In the genomic region with DNA sequence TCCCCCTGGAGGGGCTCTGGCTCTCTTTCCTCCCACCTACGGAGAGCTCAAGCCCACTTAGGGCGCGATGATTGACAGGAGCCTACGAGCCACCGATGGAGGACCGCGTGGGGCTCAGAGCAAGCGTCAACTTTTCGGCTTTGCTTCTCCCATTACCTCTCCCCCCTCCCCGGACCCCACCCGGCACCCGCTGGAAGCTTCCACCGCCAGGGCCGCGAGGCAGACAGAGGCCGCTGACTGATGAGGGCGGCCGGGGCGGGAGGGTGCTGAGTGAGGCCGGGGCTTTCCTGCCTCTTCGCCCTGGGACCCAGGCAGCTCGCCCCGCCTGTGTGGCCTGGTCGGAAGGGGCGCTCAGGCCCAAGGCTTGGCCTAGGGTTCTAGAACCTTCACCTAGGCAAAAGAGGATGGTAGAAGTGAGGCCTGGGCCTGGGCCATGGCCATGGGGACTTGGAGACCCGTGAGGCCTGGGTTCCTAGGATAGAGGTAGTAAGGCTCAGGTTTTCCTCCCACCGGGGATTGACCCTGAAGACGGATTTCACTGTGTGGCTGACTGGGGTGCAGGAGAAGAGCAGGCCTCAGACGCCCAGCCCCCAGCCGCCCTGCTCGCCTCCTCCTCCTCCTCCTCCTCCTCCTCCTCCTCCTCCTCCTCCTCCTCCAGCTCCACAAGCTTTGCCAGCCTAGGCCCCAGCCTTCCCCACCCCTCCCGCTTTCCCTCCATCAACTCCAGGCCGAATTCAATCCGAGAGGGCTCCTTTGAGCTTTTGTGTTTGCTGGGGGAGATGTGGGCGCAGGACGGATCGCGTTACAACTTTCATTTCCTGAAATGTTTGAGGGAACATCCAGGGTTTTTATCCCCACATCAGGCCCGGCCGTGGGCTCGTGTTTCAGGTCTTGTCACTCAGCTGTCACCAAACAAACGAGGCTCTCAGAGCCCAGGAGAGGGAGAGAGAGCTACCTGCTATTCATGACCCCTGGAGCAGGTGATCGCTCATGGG, we compare ENCODE assay signal across 9 mouse cellular contexts. TPM values are rescaled to one million over a fixed set of nuclear protein-coding genes. Genes with fewer than 3 reads are reported as not detected.
DNase-seq lines count a peak whose midpoint lies in the region; ATAC-seq lines count a peak whose summit lies in the region.
"Had no signal": no experiment of that assay in that cellular context is flagged by ENCODE, and none has a peak within 500 bp of the region (broad histone marks: within the 10 kb centered on the region; RNA-seq: fewer than 3 reads in every experiment).

No protein-coding gene starts in this region.

- H3K4me3 ChIP-seq in heart, embryonic 10.5 days: peak overlapping the region; percentile 56
- peak overlapping the region; percentile 5 for H3K4me3 ChIP-seq in midbrain, embryonic 12.5 days
- no peak overlapping the region for H3K4me3 ChIP-seq in midbrain, embryonic 16.5 days (ENCODE audit: low read depth, low read length)
- no peak overlapping the region; the same call in 1 of the 2 replicates for H3K4me3 ChIP-seq in hindbrain, embryonic 11.5 days (ENCODE audit: low read depth, low read length)

- no peaks in the 10 kb centered on the region for H3K36me3 ChIP-seq in heart, embryonic 10.5 days
- H3K36me3 ChIP-seq in midbrain, embryonic 12.5 days: no peaks in the 10 kb centered on the region
- no peaks in the 10 kb centered on the region for H3K36me3 ChIP-seq in midbrain, embryonic 16.5 days (ENCODE audit: control insufficient read depth, insufficient read depth, low read length)
- H3K36me3 ChIP-seq in hindbrain, embryonic 11.5 days (ENCODE audit: control insufficient read depth, insufficient read depth, low read length): no peaks in the 10 kb centered on the region

- no peak overlapping the region for H3K9ac ChIP-seq in midbrain, embryonic 12.5 days (replicated peaks)
- no peak overlapping the region for H3K9ac ChIP-seq in midbrain, embryonic 16.5 days (ENCODE audit: low read depth, low read length)
- no peak overlapping the region for H3K9ac ChIP-seq in hindbrain, embryonic 11.5 days (ENCODE audit: low read depth, low read length)

- H3K27me3 ChIP-seq in heart, embryonic 10.5 days (ENCODE audit: insufficient read depth, poor library complexity, severe bottlenecking): peaks cover 80% of the 10 kb centered on the region
- H3K27me3 ChIP-seq in midbrain, embryonic 12.5 days: peaks cover 75% of the 10 kb centered on the region
- peaks cover 63% of the 10 kb centered on the region for H3K27me3 ChIP-seq in midbrain, embryonic 16.5 days (ENCODE audit: control insufficient read depth, insufficient read depth, low read depth, low read length)
- peaks cover 61% of the 10 kb centered on the region for H3K27me3 ChIP-seq in hindbrain, embryonic 11.5 days (ENCODE audit: control insufficient read depth, insufficient read depth, low read length)

- WGBS in heart, embryonic 10.5 days: 4% methylated on average over 41 of the region's 43 CpGs
- WGBS in midbrain, embryonic 12.5 days: under 1% methylated on average over 38 of the region's 43 CpGs
- 2% methylated on average over 40 of the region's 43 CpGs for WGBS in midbrain, embryonic 16.5 days
- under 1% methylated on average over 40 of the region's 43 CpGs for WGBS in hindbrain, embryonic 11.5 days

- ATAC-seq in midbrain, embryonic 12.5 days (ENCODE audit: low FRiP score, low read depth): no peak
- no peak for ATAC-seq in midbrain, embryonic 16.5 days
- ATAC-seq in hindbrain, embryonic 11.5 days (ENCODE audit: low FRiP score): peak; percentile 49; the same call in 1 of the 2 replicates

- intact Hi-C loops in heart, postnatal 14 days (cut with DNase I): loop anchor here (5.0 kb wide), 1 partner anchor 417 kb away; no protein-coding TSS in a partner anchor

- H3K4me1 ChIP-seq in heart, embryonic 10.5 days: peaks cover 27% of the 10 kb centered on the region
- H3K4me1 ChIP-seq in midbrain, embryonic 12.5 days: peaks cover 5% of the 10 kb centered on the region; the same call in 1 of the 2 replicates
- no peaks in the 10 kb centered on the region for H3K4me1 ChIP-seq in midbrain, embryonic 16.5 days (ENCODE audit: control insufficient read depth, insufficient read depth, low read length)
- H3K4me1 ChIP-seq in hindbrain, embryonic 11.5 days (replicated peaks; ENCODE audit: control insufficient read depth, insufficient read depth, low read length): 0 out of 2 replicates have a peak, but pooled peaks cover 2% of the 10 kb centered on the region

- peak overlapping the region; percentile 69; the same call in 1 of the 2 replicates for H3K27ac ChIP-seq in heart, embryonic 10.5 days
- no peak overlapping the region for H3K27ac ChIP-seq in midbrain, embryonic 12.5 days (replicated peaks)
- no peak overlapping the region for H3K27ac ChIP-seq in midbrain, embryonic 16.5 days (ENCODE audit: low read length)
- H3K27ac ChIP-seq in hindbrain, embryonic 11.5 days (ENCODE audit: low read depth, low read length): peak overlapping the region; percentile 60; the same call in 1 of the 2 replicates

- DNase-seq in heart, embryonic 10.5 days (ENCODE audit: low spot score): no peak
- no peak for DNase-seq in heart, postnatal 14 days
- peak; percentile 64 for DNase-seq in hindbrain, embryonic 11.5 days (ENCODE audit: low spot score)
- DNase-seq in retina, postnatal 1 day: peak; percentile 57
- DNase-seq in thymus, postnatal 10 days (ENCODE audit: low spot score in 2 of 2): no peak
- DNase-seq in right cerebral cortex, postnatal 25 days: no peak
- DNase-seq: lung, adult 2 months had no signal

- H3K4me2 ChIP-seq in midbrain, embryonic 12.5 days (replicated peaks): 0 out of 2 replicates have a peak overlapping the region, but pooled peaks have one; percentile 16
- H3K4me2 ChIP-seq in midbrain, embryonic 16.5 days (ENCODE audit: low read length): no peak overlapping the region
- H3K4me2 ChIP-seq in hindbrain, embryonic 11.5 days (replicated peaks; ENCODE audit: low read depth, low read length): peak overlapping the region; percentile 31

- H3K9me3 ChIP-seq in heart, embryonic 10.5 days: no peaks in the 10 kb centered on the region
- no peaks in the 10 kb centered on the region for H3K9me3 ChIP-seq in midbrain, embryonic 12.5 days
- no peaks in the 10 kb centered on the region for H3K9me3 ChIP-seq in midbrain, embryonic 16.5 days (replicated peaks; ENCODE audit: control insufficient read depth, low read length, poor library complexity, severe bottlenecking)
- H3K9me3 ChIP-seq in hindbrain, embryonic 11.5 days (ENCODE audit: control insufficient read depth, low read length): no peaks in the 10 kb centered on the region

RNA-seq across cellular contexts. Expression of a gene that starts 18.5 kb away (rescaled TPM):
- polyA plus RNA-seq in heart, embryonic 10.5 days (2016; fragmentation: Nextera tagmentation; extraction: Ambion mirVana): 2.5 and 5.4 TPM in 2 replicates
- total RNA-seq in heart, postnatal 14 days (2021): under 1 TPM; 0.61 to 0.98 TPM
- polyA plus RNA-seq in midbrain, embryonic 12.5 days (2016; fragmentation: Nextera tagmentation; extraction: Ambion mirVana): 7.8 and 13.6 TPM in 2 replicates
- polyA plus RNA-seq in midbrain, embryonic 16.5 days (2015; fragmentation: Nextera tagmentation; extraction: Ambion mirVana): 0.41 and 0.62 TPM in 2 replicates
- 24.6 and 28.8 TPM in 2 replicates for polyA plus RNA-seq in hindbrain, embryonic 11.5 days (2014; fragmentation: Nextera tagmentation; extraction: Ambion mirVana)

Comparison
In these comparisons a context has a peak if more than half of its experiments do, and no peak if none do; other contexts are left out.
1. H3K4me3 ChIP-seq: peak in heart, embryonic 10.5 days (single experiment) and midbrain, embryonic 12.5 days (single experiment); none in midbrain, embryonic 16.5 days (single experiment) and hindbrain, embryonic 11.5 days (single experiment).
2. DNase-seq: peak in hindbrain, embryonic 11.5 days (single experiment) and retina, postnatal 1 day (single experiment); none in heart, embryonic 10.5 days (single experiment), heart, postnatal 14 days (0 of 2), thymus, postnatal 10 days (0 of 2) and right cerebral cortex, postnatal 25 days (single experiment).
3. H3K27ac ChIP-seq: peak in heart, embryonic 10.5 days (single experiment) and hindbrain, embryonic 11.5 days (single experiment); none in midbrain, embryonic 12.5 days (single experiment) and midbrain, embryonic 16.5 days (single experiment).